Mouse (Mus musculus) ovary, postnatal 36 days (tissue): ENCODE results near the gene Defa21.
"Not testable (repeated sequence)": the region's sequence is repeated elsewhere in the genome, so short reads cannot be mapped to it uniquely, and the experiment has no call there.

Source experiments
- DNase-seq: peaks from one replicate; pipeline ENCODE4 v3.0.0; 2022; ENCODE audit warnings: low spot score, mixed read lengths

Defa21 gene

GRCm38 (mm10) chr8:21025245-21025644 lies at the start of gene Defa21:
Defa21 (plus strand) TSS chr8:21025545.
- DNase-seq = not testable (repeated sequence)

- no peak for DNase-seq
Measured at GRCm38 (mm10) chr8:20979846-20980245, 45.5 kb upstream of the Defa21 start.

- DNase-seq = not testable (repeated sequence)
Measured at GRCm38 (mm10) chr8:20994042-20994441, 31.3 kb upstream of the Defa21 start.

- no peak for DNase-seq
Measured at GRCm38 (mm10) chr8:20996776-20997175, 28.6 kb upstream of the Defa21 start.

- DNase-seq = no peak
Measured at GRCm38 (mm10) chr8:20997291-20997690, 28.1 kb upstream of the Defa21 start.

- no peak for DNase-seq
Measured at GRCm38 (mm10) chr8:21001171-21001570, 24.2 kb upstream of the Defa21 start.

GRCm38 (mm10) chr8:21006801-21007200 lies 18.5 kb upstream of the Defa21 start:
- DNase-seq = no peak

GRCm38 (mm10) chr8:21008578-21008977 lies 16.8 kb upstream of the Defa21 start:
- not testable (repeated sequence) for DNase-seq

- DNase-seq = not testable (repeated sequence)
Measured at GRCm38 (mm10) chr8:21010548-21010947, 14.8 kb upstream of the Defa21 start.

GRCm38 (mm10) chr8:21054747-21055146 lies 29.4 kb downstream of the Defa21 start, which contains the start of gene Defa23:
Defa23 (plus strand) TSS chr8:21055047.
- not testable (repeated sequence) for DNase-seq

- DNase-seq = not testable (repeated sequence)
Measured at GRCm38 (mm10) chr8:21064738-21065137, 39.4 kb downstream of the Defa21 start, which contains the start of gene Defa35. Defa35 (plus strand) TSS chr8:21065038.
